Mouse (Mus musculus) mammary gland, adult 2 months (tissue): ENCODE data around the gene Samd7. TPM values are rescaled to one million over a fixed set of nuclear protein-coding genes. Genes with fewer than 3 reads are reported as not detected.

Experiments used
- polyA plus RNA-seq: library from polyadenylated mRNA; depleted of rRNA; stranded (reverse); fragments of >200 nt; gene quantifications from 2 replicates; pipeline ENCODE4 v1.2.3, GENCODE M21; 2012; ENCODE audit warnings: low replicate concordance; rRNA removed

Samd7 gene
- polyA plus RNA-seq = not detected in 2 replicates

DNA sequence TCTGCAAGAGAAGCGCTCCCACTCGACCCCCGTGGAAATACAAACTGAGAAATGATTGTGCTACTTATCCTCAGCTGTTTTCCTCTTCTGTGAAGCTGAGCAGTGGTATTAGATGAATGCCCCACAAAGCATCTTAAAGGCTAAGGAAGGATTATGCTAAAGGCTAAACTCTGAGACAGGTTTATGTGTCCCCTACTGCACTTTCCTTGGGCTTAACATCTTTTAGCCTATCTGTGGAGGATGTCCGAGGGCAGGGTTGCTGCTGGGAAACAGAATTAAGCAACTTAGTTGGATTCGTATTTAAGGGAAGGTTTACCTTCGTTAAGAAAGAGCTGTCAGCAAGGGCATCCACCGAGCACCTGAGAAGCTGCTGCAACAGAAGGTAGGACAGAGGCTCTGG, at the start of gene Samd7:
Gene Samd7 (plus strand): TSS at position 288 of the 400 bp plus-strand sequence.

DNA sequence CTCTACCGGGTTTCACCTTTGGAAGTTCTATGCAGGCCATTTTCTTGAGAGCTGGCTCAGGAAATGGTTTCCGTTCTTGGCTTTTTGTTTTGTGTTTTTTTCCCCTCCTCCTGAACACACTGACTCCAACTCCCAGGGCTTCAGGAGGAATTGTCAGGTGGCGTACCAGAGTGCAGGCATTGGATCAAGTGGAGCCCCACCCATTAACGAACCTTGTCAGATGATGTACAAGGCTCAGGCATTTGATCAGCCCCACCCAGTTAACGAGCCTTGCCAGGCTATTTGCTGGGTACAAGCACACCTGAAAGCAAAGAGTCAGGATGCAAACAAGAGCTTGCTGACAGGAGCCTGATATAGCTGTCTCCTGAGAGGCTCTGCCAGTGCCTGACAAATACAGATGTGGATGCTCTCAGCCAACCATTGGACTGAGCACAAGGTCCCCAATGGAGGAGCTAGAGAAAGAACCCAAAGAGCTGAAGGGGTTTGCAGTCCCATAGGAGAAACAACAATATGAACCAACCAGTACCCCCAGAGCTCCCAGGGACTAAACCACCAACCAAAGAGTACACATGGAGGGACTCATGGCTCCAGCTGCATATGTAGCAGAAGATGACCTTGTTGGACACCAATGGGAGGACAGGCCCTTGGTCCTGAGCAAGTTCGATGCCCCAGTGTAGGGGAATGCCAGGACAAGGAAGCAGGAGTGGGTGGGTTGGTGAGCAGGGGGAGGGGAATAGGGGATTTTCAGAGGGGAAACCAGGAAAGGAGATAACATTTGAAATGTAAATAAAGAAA, 46.2 kb upstream of the Samd7 start, which contains the start of gene Lrrc31:
Gene Lrrc31 (minus strand): TSS at position 133 of the 795 bp plus-strand sequence.

DNA sequence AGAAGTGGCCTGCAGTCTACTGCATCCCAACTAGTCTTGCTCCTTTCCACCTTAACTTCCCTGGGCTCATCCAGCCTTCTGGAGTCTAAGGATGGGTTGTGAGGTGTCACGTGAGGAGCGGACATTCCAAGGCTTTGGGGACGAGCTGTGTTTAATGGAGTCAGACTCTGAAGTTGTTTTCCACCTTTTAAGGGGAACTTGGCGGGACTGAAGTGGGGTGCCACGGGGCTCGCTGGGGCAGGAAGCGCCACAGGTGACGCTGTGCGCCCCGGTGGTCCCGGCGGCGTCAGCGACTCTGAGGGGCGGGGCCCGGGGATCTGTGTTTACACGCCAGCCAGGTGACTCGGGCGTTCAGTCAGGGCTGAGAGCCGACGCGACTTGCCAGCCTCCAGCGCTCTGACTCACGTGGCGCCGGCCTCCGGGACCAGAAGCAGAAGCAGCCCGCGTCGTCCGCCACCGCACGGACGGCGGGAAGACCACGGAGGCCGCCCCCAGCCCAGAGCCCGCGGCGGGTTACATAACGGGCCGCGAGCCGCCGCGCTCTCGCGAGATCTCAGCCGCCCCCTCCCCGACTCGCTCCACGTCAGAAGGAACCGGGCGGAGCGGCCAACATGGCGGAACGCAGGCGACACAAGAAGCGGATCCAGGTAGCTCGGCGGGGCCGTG, 46.8 kb downstream of the Samd7 start, which contains the start of gene Sec62:
Gene Sec62 (plus strand): TSS at position 139 of the 666 bp plus-strand sequence.

Other genes starting within 250 kb of the Samd7 start
- 1.9 and 4.1 TPM in 2 replicates for gene Mecom, start 198.3 kb upstream of the Samd7 start, polyA plus RNA-seq
- gene Actrt3, start 146.4 kb upstream of the Samd7 start, polyA plus RNA-seq = not detected in 2 replicates
- 3.8 and 12.1 TPM in 2 replicates for gene Mynn, start 144.2 kb upstream of the Samd7 start, polyA plus RNA-seq
- gene Lrriq4, start 101.8 kb upstream of the Samd7 start, polyA plus RNA-seq = not detected in 2 replicates
- gene Lrrc34, start 98.4 kb upstream of the Samd7 start, polyA plus RNA-seq = not detected in 2 replicates
- gene Lrrc31, start 46.5 kb upstream of the Samd7 start, polyA plus RNA-seq = not detected in 2 replicates
- gene Sec62, start 46.6 kb downstream of the Samd7 start, polyA plus RNA-seq = 7.4 and 16.9 TPM in 2 replicates
- gene Gpr160, start 109.7 kb downstream of the Samd7 start, polyA plus RNA-seq = 11.1 and 22.3 TPM in 2 replicates
- 43.4 and 43.5 TPM in 2 replicates for gene Phc3, start 223.1 kb downstream of the Samd7 start, polyA plus RNA-seq
- gene Prkci, start 249.5 kb downstream of the Samd7 start, polyA plus RNA-seq = 15.1 and 18.9 TPM in 2 replicates